In genomic region chr10:75880771-75881577, GRCm38 (mm10) we compare ENCODE assay signal across 9 mouse cellular contexts. TPM values are rescaled to one million over a fixed set of nuclear protein-coding genes. Genes with fewer than 3 reads are reported as not detected.
DNase-seq lines count a peak whose midpoint lies in the region; ATAC-seq and TF ChIP-seq lines count a peak whose summit lies in the region.
"Had no signal": no experiment of that assay in that cellular context is flagged by ENCODE, and none has a peak within 500 bp of the region (broad histone marks: within the 10 kb centered on the region; RNA-seq: fewer than 3 reads in every experiment).

No protein-coding gene starts in this region.

- H3K9me3 ChIP-seq in midbrain, embryonic 10.5 days (replicated peaks), result no peaks in the 10 kb centered on the region
- no peaks in the 10 kb centered on the region for H3K9me3 ChIP-seq in midbrain, postnatal 0 days (ENCODE audit: low read length)
- no peaks in the 10 kb centered on the region for H3K9me3 ChIP-seq in liver, embryonic 11.5 days (ENCODE audit: control insufficient read depth, low read length)

- H3K4me3 ChIP-seq in midbrain, embryonic 10.5 days, result no peak overlapping the region
- no peak overlapping the region for H3K4me3 ChIP-seq in midbrain, postnatal 0 days (ENCODE audit: low read depth, low read length)
- no peak overlapping the region for H3K4me3 ChIP-seq in liver, embryonic 11.5 days (ENCODE audit: low read depth, low read length)

- peak overlapping the region; percentile 28; the same call in 1 of the 2 replicates for H3K27ac ChIP-seq in midbrain, embryonic 10.5 days (replicated peaks)
- H3K27ac ChIP-seq in midbrain, postnatal 0 days (ENCODE audit: low read depth, low read length), result no peak overlapping the region
- H3K27ac ChIP-seq in liver, embryonic 11.5 days (ENCODE audit: low read depth, low read length), result 0 out of 2 replicates have a peak overlapping the region, but pooled peaks have one; percentile 38

- peaks cover 7% of the 10 kb centered on the region; the same call in 1 of the 2 replicates for H3K27me3 ChIP-seq in midbrain, embryonic 10.5 days (ENCODE audit: low read depth, poor library complexity, severe bottlenecking)
- no peaks in the 10 kb centered on the region for H3K27me3 ChIP-seq in midbrain, postnatal 0 days (ENCODE audit: insufficient read depth, low read length)
- H3K27me3 ChIP-seq in liver, embryonic 11.5 days (replicated peaks; ENCODE audit: control insufficient read depth, insufficient read depth, low read length), result peaks cover 4% of the 10 kb centered on the region; the same call in 1 of the 2 replicates

- no peaks in the 10 kb centered on the region for H3K36me3 ChIP-seq in midbrain, embryonic 10.5 days
- H3K36me3 ChIP-seq in midbrain, postnatal 0 days (ENCODE audit: insufficient read depth, low read length), result no peaks in the 10 kb centered on the region
- H3K36me3 ChIP-seq in liver, embryonic 11.5 days (ENCODE audit: control insufficient read depth, insufficient read depth, low read length), result no peaks in the 10 kb centered on the region

- peak; percentile 51 for DNase-seq in adrenal gland, adult 8-10 months
- DNase-seq in adrenal gland, adult 18-20 months (ENCODE audit: low spot score in 2 of 2), result no peak
- no peak for DNase-seq in midbrain, embryonic 10.5 days (ENCODE audit: low spot score)
- DNase-seq in midbrain, postnatal 0 days (ENCODE audit: low spot score), result no peak
- peak; percentile 84 for DNase-seq in fat pad, adult 2 months (ENCODE audit: extremely low read depth, low read depth, low spot score)
- DNase-seq in liver, embryonic 11.5 days (ENCODE audit: low spot score), result no peak
- no peak for DNase-seq in right cerebral cortex, adult 18-20 months
- DNase-seq in right cerebral cortex, postnatal 36 days (ENCODE audit: low spot score in 2 of 2), result no peak
- DNase-seq: cerebellum, adult 8-10 months had no signal

- ATAC-seq in midbrain, postnatal 0 days (ENCODE audit: low FRiP score), result no peak
- ATAC-seq in liver, embryonic 11.5 days (replicated peaks; ENCODE audit: low FRiP score), result no peak

- H3K9ac ChIP-seq in midbrain, postnatal 0 days (replicated peaks; ENCODE audit: low read length, poor library complexity, severe bottlenecking), result no peak overlapping the region
- no peak overlapping the region for H3K9ac ChIP-seq in liver, embryonic 11.5 days (ENCODE audit: low read depth, low read length)

- peaks cover 21% of the 10 kb centered on the region for H3K4me1 ChIP-seq in midbrain, embryonic 10.5 days
- no peaks in the 10 kb centered on the region for H3K4me1 ChIP-seq in midbrain, postnatal 0 days (ENCODE audit: insufficient read depth, low read length)
- no peaks in the 10 kb centered on the region for H3K4me1 ChIP-seq in liver, embryonic 11.5 days (replicated peaks; ENCODE audit: control insufficient read depth, insufficient read depth, low read length)

- no peak for TF ChIP-seq CTCF in midbrain, postnatal 0 days (IDR thresholded peaks at IDR 0.05)

- no peak overlapping the region for H3K4me2 ChIP-seq in midbrain, postnatal 0 days (ENCODE audit: low read depth, low read length, poor library complexity, severe bottlenecking)
- no peak overlapping the region for H3K4me2 ChIP-seq in liver, embryonic 11.5 days

- WGBS in midbrain, embryonic 10.5 days, result 70% methylated on average over 6 of the region's 6 CpGs
- WGBS in midbrain, postnatal 0 days, result 58% methylated on average over 6 of the region's 6 CpGs
- WGBS in liver, embryonic 11.5 days, result 62% methylated on average over 6 of the region's 6 CpGs

RNA-seq across cellular contexts. Expression of gene Derl3, which starts 12.2 kb away (rescaled TPM):
- 1 to 10 TPM; 1.2 to 2.6 (median 1.6) TPM for total RNA-seq in adrenal gland, adult 8-10 months (2022)
- 1 to 10 TPM; 1.4 to 2.3 TPM for total RNA-seq in adrenal gland, adult 18-20 months (2021)
- 1.4 and 1.8 TPM in 2 replicates for polyA plus RNA-seq in midbrain, embryonic 10.5 days (2016; fragmentation: Nextera tagmentation; extraction: Ambion mirVana)
- 0.80 and 1.4 TPM in 2 replicates for total RNA-seq in midbrain, postnatal 0 days (2014; rRNA removed)
- polyA plus RNA-seq in midbrain, postnatal 0 days (2015; fragmentation: Nextera tagmentation; extraction: Ambion mirVana), result 0.58 and 1.4 TPM in 2 replicates
- polyA plus RNA-seq in liver, embryonic 11.5 days (2014; fragmentation: Nextera tagmentation; extraction: Ambion mirVana), result 4.0 and 5.1 TPM in 2 replicates

RNA-seq across cellular contexts. Expression of gene Mif, which starts 20.9 kb away (rescaled TPM):
- total RNA-seq in adrenal gland, adult 8-10 months (2022), result 100 to 1,000 TPM; 253 to 280 (median 275) TPM
- total RNA-seq in adrenal gland, adult 18-20 months (2021), result 100 to 1,000 TPM; 221 to 268 TPM
- polyA plus RNA-seq in midbrain, embryonic 10.5 days (2016; fragmentation: Nextera tagmentation; extraction: Ambion mirVana), result 2,515 and 3,289 TPM in 2 replicates
- total RNA-seq in midbrain, postnatal 0 days (2014; rRNA removed), result 736 and 976 TPM in 2 replicates
- 1,685 and 1,800 TPM in 2 replicates for polyA plus RNA-seq in midbrain, postnatal 0 days (2015; fragmentation: Nextera tagmentation; extraction: Ambion mirVana)
- polyA plus RNA-seq in liver, embryonic 11.5 days (2014; fragmentation: Nextera tagmentation; extraction: Ambion mirVana), result 2,667 and 2,772 TPM in 2 replicates

RNA-seq across cellular contexts. Expression of gene Smarcb1, which starts 40.4 kb away (rescaled TPM):
- total RNA-seq in adrenal gland, adult 8-10 months (2022), result 100 to 1,000 TPM in 1 of 4 experiments, 10 to 100 TPM in 3; 73.2 to 105 (median 85.1) TPM
- 10 to 100 TPM; 64.4 to 70.6 TPM for total RNA-seq in adrenal gland, adult 18-20 months (2021)
- 294 and 296 TPM in 2 replicates for polyA plus RNA-seq in midbrain, embryonic 10.5 days (2016; fragmentation: Nextera tagmentation; extraction: Ambion mirVana)
- total RNA-seq in midbrain, postnatal 0 days (2014; rRNA removed), result 145 and 147 TPM in 2 replicates
- 205 and 219 TPM in 2 replicates for polyA plus RNA-seq in midbrain, postnatal 0 days (2015; fragmentation: Nextera tagmentation; extraction: Ambion mirVana)
- 157 and 162 TPM in 2 replicates for polyA plus RNA-seq in liver, embryonic 11.5 days (2014; fragmentation: Nextera tagmentation; extraction: Ambion mirVana)

RNA-seq across cellular contexts. Expression of gene Gstt2, which starts 43.8 kb away (rescaled TPM):
- total RNA-seq in adrenal gland, adult 8-10 months (2022), result 10 to 100 TPM; 25.4 to 67.6 (median 45.9) TPM
- total RNA-seq in adrenal gland, adult 18-20 months (2021), result 10 to 100 TPM; 25.5 to 31.1 TPM
- 7.6 and 8.3 TPM in 2 replicates for polyA plus RNA-seq in midbrain, embryonic 10.5 days (2016; fragmentation: Nextera tagmentation; extraction: Ambion mirVana)
- total RNA-seq in midbrain, postnatal 0 days (2014; rRNA removed), result 2.0 and 5.5 TPM in 2 replicates
- polyA plus RNA-seq in midbrain, postnatal 0 days (2015; fragmentation: Nextera tagmentation; extraction: Ambion mirVana), result 7.7 and 10.7 TPM in 2 replicates
- polyA plus RNA-seq in liver, embryonic 11.5 days (2014; fragmentation: Nextera tagmentation; extraction: Ambion mirVana), result 38.4 and 39.6 TPM in 2 replicates

RNA-seq across cellular contexts. Expression of gene Chchd10, which starts 52.0 kb away (rescaled TPM):
- 100 to 1,000 TPM; 741 to 924 (median 745) TPM for total RNA-seq in adrenal gland, adult 8-10 months (2022)
- 1,000 to 10,000 TPM in 1 of 2 experiments, 100 to 1,000 TPM in 1; 918 to 1,521 TPM for total RNA-seq in adrenal gland, adult 18-20 months (2021)
- polyA plus RNA-seq in midbrain, embryonic 10.5 days (2016; fragmentation: Nextera tagmentation; extraction: Ambion mirVana), result 6.9 and 7.5 TPM in 2 replicates
- total RNA-seq in midbrain, postnatal 0 days (2014; rRNA removed), result 216 and 266 TPM in 2 replicates
- polyA plus RNA-seq in midbrain, postnatal 0 days (2015; fragmentation: Nextera tagmentation; extraction: Ambion mirVana), result 221 and 260 TPM in 2 replicates
- polyA plus RNA-seq in liver, embryonic 11.5 days (2014; fragmentation: Nextera tagmentation; extraction: Ambion mirVana), result 103 and 113 TPM in 2 replicates

Comparison
In these comparisons a context has a peak if more than half of its experiments do, and no peak if none do; other contexts are left out.
1. DNase-seq: peak in adrenal gland, adult 8-10 months (single experiment) and fat pad, adult 2 months (single experiment); none in adrenal gland, adult 18-20 months (0 of 2), midbrain, embryonic 10.5 days (single experiment), midbrain, postnatal 0 days (single experiment), liver, embryonic 11.5 days (single experiment), right cerebral cortex, adult 18-20 months (single experiment) and right cerebral cortex, postnatal 36 days (0 of 2).